Mouse (Mus musculus) macrophage (primary cell): ENCODE measurements around the gene Ndufs6. TPM values are rescaled to one million over a fixed set of nuclear protein-coding genes. Genes with fewer than 3 reads are reported as not detected.

Source experiments
- H3K27ac ChIP-seq: fragments of 350-480 bp; formaldehyde crosslinking; 2 replicates; pipeline ENCODE4 v1.9.0; 2021
- H3K36me3 ChIP-seq: fragments of 350-480 bp; formaldehyde crosslinking; 2 replicates; pipeline ENCODE4 v1.9.0; 2021; ENCODE audit errors: inconsistent target
- H3K4me3 ChIP-seq: fragments of 350-480 bp; formaldehyde crosslinking; 2 replicates; pipeline ENCODE4 v1.9.0; 2021; ENCODE audit errors: inconsistent target
- H3K79me2 ChIP-seq: fragments of 350-480 bp; formaldehyde crosslinking; 2 replicates; pipeline ENCODE4 v1.9.0; 2021; ENCODE audit errors: inconsistent target
- WGBS: methylation state at CpG from one replicate; pipeline ENCODE4 v1.1.7; 2026; ENCODE audit warnings: inconsistent platforms; ENCODE audit not compliant: missing documents; 5-methylcytosine and 5-hydroxymethylcytosine counted together
- polyA plus RNA-seq: library from polyadenylated mRNA; stranded (reverse); fragments of 250-400 nt; gene quantifications from 3 replicates; pipeline ENCODE4 v1.2.4, GENCODE M21; 2018; ENCODE audit warnings: inconsistent platforms

The Ndufs6 gene
- polyA plus RNA-seq, 1 experiment from 2014 or later = 153 TPM

GRCm38 (mm10) chr13:73331736-73332135 is 3.4 kb upstream of the Ndufs6 start:
- peak overlapping the region; percentile 62 for H3K4me3 ChIP-seq

GRCm38 (mm10) chr13:73330844-73331501 is 2.6 kb upstream of the Ndufs6 start:
- Histone ChIP-seq H3K27ac (peak overlapping the region; percentile 40), H3K4me3 (peak overlapping the region; percentile 62), H3K36me3 (no peaks in the 10 kb centered on the region), H3K79me2 (peaks cover 27% of the 10 kb centered on the region; the same call in 1 of the 2 replicates)
- WGBS = 0% methylated on average over 42 of the region's 42 CpGs

More at GRCm38 (mm10) chr13:73331736-73332135, 3.4 kb upstream of the Ndufs6 start:
- WGBS = 81% methylated on average over 3 of the region's 3 CpGs
- Histone ChIP-seq H3K36me3 (no peaks in the 10 kb centered on the region), H3K27ac (peak overlapping the region; percentile 40; the same call in 1 of the 2 replicates), H3K79me2 (peaks cover 21% of the 10 kb centered on the region; the same call in 1 of the 2 replicates)

- Histone ChIP-seq H3K27ac (no peak overlapping the region), H3K4me3 (no peak overlapping the region), H3K79me2 (peaks cover 63% of the 10 kb centered on the region), H3K36me3 (peaks cover 66% of the 10 kb centered on the region)
- 95% methylated on average over 4 of the region's 4 CpGs for WGBS
These were observed 4.9 kb downstream of the Ndufs6 start for GRCm38 (mm10) chr13:73323406-73323805.

DNA sequence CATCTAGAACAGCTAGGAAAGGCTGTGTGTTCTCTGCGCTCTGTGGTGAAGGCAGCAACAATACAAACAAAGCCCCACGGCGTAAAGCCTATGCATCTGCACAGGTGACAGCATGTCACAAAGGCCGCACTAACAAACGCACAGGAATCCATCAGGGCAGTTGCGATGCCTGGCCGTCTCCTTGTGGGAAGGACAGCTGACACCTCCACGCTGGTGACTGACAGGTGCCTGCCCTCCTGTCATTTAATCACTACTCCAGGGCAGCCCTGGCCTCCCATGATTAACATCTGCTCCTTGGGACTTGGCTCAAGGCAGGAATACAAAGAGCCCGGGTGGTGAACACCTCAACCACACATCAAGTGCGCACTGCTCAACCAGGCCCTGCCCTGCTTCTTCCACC is 5.7 kb downstream of the Ndufs6 start:
- Histone ChIP-seq H3K36me3 (peaks cover 74% of the 10 kb centered on the region), H3K79me2 (peaks cover 57% of the 10 kb centered on the region), H3K27ac (no peak overlapping the region), H3K4me3 (no peak overlapping the region)
- 97% methylated on average over 10 of the region's 10 CpGs for WGBS

GRCm38 (mm10) chr13:73320048-73320447 is 8.3 kb downstream of the Ndufs6 start:
- no peak overlapping the region for H3K4me3 ChIP-seq
- WGBS = 90% methylated on average over 4 of the region's 4 CpGs
- peaks cover 34% of the 10 kb centered on the region; the same call in 1 of the 2 replicates for H3K79me2 ChIP-seq
- no peak overlapping the region for H3K27ac ChIP-seq
- peaks cover 69% of the 10 kb centered on the region for H3K36me3 ChIP-seq

DNA sequence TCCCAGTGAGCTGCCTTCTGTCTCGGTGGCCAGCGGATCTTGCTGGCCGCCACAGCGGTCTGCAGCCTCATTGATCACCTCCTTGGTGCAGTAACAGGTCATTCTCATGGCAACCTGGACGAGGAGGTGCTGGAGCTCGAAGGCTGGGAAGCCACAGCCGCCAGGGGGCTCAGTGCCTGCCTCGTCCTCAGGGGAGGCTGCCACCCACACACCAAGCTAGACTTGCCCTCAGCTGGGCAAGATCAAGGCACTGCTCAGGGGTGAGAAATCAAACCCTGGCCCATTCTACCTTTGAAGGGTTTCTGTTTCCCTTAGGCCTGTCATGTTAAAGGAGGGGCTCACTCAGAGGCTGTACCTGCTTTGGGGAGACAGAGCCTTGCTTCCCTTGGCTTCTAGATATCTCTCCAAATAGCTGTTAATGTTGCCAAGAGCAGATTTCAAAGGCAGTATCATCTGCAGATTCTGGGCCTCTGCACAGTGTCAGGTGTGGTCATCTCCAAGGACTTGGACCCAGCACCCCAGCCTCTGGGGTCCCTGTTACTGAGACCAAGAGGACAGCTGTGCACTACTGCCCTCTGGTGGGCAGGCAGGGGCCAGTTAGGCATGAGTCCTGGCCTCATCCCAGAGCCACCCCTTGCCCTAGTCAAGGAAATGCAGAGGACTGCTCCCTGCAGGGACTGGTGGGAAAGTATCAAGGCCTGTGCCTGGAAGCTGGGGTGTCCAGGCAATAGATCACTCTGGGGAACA is 18.0 kb downstream of the Ndufs6 start:
- WGBS = 30% methylated on average over 8 of the region's 8 CpGs
- Histone ChIP-seq H3K4me3 (no peak overlapping the region), H3K27ac (no peak overlapping the region), H3K79me2 (no peaks in the 10 kb centered on the region), H3K36me3 (no peaks in the 10 kb centered on the region)

DNA sequence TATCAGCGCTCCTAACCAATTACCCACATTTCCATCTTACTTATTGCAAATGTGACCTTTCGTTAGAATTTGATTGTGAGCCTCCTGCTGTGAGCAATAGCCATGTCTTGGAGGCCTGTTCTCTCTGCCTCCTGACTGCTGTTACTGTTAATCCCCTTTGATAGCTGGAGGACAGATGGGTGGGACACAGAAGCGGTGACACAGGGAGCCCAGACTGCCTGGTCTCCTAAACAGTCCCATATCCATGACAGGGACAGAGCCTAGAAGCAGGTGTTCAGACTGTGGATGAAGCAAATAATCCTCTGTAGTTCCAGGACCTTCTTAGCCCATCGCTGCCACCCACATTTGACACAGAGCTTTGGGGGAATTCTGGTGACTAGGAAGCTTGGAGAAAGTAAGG is 21.9 kb downstream of the Ndufs6 start:
- Histone ChIP-seq H3K36me3 (no peaks in the 10 kb centered on the region), H3K79me2 (no peaks in the 10 kb centered on the region), H3K27ac (no peak overlapping the region), H3K4me3 (no peak overlapping the region)
- 90% methylated on average over 4 of the region's 4 CpGs for WGBS

DNA sequence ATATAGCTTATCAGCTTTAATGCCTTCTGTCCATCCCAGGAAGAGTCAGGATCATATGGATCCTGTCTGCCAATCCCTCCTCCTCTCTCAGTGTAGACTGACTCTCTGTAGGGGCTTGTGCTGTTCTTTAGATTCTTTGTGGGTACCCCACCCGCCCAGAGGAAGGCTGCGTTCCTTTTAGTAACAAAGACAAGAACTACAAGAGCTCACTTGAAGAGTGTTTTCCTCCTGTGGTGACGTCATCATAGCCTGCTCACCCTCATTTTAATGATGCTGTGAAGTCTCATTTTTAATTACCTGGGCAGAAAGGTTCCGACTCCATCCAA is 22.3 kb downstream of the Ndufs6 start:
- 84% methylated on average over 4 of the region's 4 CpGs for WGBS

DNA sequence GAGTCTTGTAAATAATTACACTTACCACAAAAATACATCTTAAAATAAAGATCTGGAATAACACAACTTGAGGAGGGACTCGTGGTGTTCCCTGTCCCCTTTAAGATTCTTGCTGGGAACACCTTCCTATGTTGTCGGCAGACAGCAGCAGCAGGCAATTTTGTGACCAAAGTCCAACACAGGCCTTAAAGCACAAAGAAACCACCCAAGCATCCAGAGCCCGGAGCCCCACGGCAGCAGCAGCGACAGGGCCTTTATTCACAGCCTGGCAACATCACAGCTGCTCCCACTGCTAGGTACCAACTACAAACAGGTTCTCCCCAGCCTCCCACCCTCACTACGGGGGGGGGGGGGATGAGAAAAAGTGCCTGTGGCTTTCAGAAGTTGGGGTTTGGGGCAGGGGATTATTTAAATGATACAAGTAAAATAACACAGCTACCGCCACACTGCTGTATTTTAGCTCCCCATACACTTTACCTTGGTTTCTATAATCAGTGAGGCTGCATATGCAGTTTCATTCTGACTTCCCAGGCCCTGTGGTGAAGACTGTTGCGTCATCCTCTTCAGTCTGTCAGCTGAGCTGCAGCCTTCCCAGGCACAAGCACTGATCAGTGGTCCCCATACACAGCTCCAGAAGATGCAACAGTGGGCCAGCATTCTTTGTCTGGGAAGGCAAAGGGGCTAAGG is 22.8 kb downstream of the Ndufs6 start:
- WGBS = 77% methylated on average over 8 of the region's 8 CpGs

More for the DNA sequence above, 22.3 kb downstream of the Ndufs6 start:
- H3K4me3 ChIP-seq = no peak overlapping the region
- no peaks in the 10 kb centered on the region for H3K79me2 ChIP-seq
- no peaks in the 10 kb centered on the region for H3K36me3 ChIP-seq
- no peak overlapping the region for H3K27ac ChIP-seq

DNA sequence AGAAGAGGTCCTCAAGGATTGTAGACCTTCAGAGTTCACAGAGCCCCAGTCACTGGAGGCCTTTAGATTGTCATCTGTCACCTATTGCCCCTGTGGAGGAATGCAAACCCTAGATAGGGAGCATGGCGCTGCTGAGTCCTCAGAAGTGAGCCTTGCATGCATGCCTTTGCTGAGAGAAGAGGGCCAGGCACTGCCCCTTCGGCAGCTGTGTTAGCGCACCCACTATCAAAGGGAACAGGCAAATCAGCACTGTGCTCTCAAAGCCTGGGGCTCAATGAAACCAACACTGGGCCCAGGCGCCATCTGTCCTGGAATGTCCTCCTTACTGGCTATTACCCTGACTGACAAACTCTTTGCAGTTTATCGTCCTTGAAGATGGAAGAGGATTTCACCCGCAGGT is 23.6 kb downstream of the Ndufs6 start:
- 76% methylated on average over 6 of the region's 6 CpGs for WGBS
- Histone ChIP-seq H3K4me3 (no peak overlapping the region), H3K79me2 (no peaks in the 10 kb centered on the region), H3K27ac (no peak overlapping the region), H3K36me3 (no peaks in the 10 kb centered on the region)

More for the DNA sequence above, 22.8 kb downstream of the Ndufs6 start:
- H3K36me3 ChIP-seq = no peaks in the 10 kb centered on the region
- no peak overlapping the region for H3K27ac ChIP-seq
- H3K4me3 ChIP-seq = no peak overlapping the region
- H3K79me2 ChIP-seq = no peaks in the 10 kb centered on the region

- Histone ChIP-seq H3K4me3 (no peak overlapping the region), H3K79me2 (no peaks in the 10 kb centered on the region), H3K27ac (no peak overlapping the region), H3K36me3 (no peaks in the 10 kb centered on the region)
- WGBS = 92% methylated on average over 5 of the region's 5 CpGs
These were observed 29.0 kb downstream of the Ndufs6 start for GRCm38 (mm10) chr13:73299322-73299721.

DNA sequence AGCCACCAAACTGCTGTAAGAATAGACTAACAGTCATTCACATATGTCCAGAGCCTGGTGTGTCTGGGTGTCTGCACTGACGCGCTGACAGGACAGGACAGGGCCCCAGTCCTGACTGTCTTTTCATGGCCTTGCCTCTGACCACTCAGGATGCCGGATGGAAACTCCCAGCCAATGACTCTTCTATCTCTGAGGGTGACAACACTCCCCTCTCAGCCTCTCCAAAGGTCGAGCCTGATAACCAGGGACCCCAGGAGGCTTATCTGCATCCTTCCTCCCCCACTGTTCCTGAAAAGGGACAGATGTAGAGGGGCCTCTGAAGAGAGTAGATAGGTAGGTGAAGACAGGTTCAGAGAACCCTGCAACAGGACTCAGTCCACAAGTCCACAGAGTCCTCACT is 29.6 kb downstream of the Ndufs6 start:
- WGBS = 77% methylated on average over 4 of the region's 4 CpGs
- H3K36me3 ChIP-seq = no peaks in the 10 kb centered on the region
- H3K79me2 ChIP-seq = no peaks in the 10 kb centered on the region
- H3K4me3 ChIP-seq = no peak overlapping the region
- H3K27ac ChIP-seq = no peak overlapping the region

GRCm38 (mm10) chr13:73291102-73291501 is 37.2 kb downstream of the Ndufs6 start:
- WGBS = 36% methylated on average over 2 of the region's 2 CpGs
- Histone ChIP-seq H3K27ac (no peak overlapping the region), H3K79me2 (no peaks in the 10 kb centered on the region), H3K36me3 (no peaks in the 10 kb centered on the region), H3K4me3 (no peak overlapping the region)

- Histone ChIP-seq H3K36me3 (no peaks in the 10 kb centered on the region), H3K4me3 (no peak overlapping the region), H3K79me2 (no peaks in the 10 kb centered on the region), H3K27ac (no peak overlapping the region)
- 96% methylated on average over 6 of the region's 6 CpGs for WGBS
These were observed 38.1 kb downstream of the Ndufs6 start for GRCm38 (mm10) chr13:73290206-73290605.

DNA sequence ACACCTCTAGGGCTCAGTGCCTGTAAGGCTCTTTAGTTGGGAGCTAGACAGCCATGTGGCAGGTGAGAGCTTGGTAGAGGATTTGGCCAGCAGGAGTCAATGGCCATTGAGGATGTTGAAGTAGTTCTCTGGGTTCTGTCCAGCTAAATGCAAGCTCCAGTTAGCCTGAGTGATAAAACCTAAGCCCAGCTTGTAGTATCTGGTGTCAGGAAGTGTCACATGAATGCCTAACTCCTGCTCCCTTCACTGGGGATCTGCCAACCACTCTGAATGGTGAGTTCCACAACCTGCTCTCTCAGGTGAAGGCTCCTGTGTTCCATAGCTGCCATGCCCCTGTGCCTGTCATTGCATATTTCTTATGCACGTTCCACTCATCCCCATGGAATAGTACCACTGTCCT is 44.8 kb downstream of the Ndufs6 start:
- 92% methylated on average over 1 of the region's 1 CpGs for WGBS
- Histone ChIP-seq H3K4me3 (no peak overlapping the region), H3K27ac (no peak overlapping the region), H3K79me2 (no peaks in the 10 kb centered on the region), H3K36me3 (no peaks in the 10 kb centered on the region)
